Mouse (Mus musculus): Measurements from ENCODE around the gene Zkscan7.

DNA sequence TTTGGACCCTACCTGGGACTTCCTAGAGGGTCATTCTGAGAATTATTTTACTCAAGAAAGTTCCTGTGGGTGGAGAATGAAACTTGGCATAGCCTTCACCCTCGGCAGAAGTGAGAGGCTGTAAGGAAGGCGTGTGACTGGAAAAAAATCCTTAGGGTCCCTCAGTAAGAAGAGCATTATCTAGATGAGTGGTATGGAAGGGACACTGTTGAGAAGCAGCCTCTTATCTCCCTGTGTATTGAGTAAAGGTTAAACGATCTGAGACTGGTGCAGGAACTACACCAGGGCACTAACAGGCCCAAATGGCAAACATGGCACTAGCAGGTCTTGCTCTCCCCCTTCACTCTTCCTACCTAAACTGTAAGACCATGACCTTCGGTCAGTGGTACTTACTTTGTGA, 19.3 kb upstream of the Zkscan7 start:
- TF ChIP-seq CTCF (IDR thresholded peaks at IDR 0.05; ENCODE audit: low read depth) (no peak), EP300 (optimal IDR thresholded peaks at IDR 0.05) (no peak)
